Mouse (Mus musculus) urinary bladder, postnatal 25 days (tissue): ENCODE results near the gene Pgpep1l.

ENCODE experiments used
- DNase-seq: peaks from one replicate; pipeline ENCODE4 v3.0.0; 2022; ENCODE audit warnings: low spot score

Gene Pgpep1l

GRCm38 (mm10) chr7:68259523-68260081 is 4.4 kb downstream of the Pgpep1l start:
- no peak for DNase-seq

- DNase-seq = no peak
Measured at GRCm38 (mm10) chr7:68258326-68259150, 5.5 kb downstream of the Pgpep1l start.

- DNase-seq = no peak
Measured at GRCm38 (mm10) chr7:68257767-68258166, 6.3 kb downstream of the Pgpep1l start.

GRCm38 (mm10) chr7:68250902-68251301 is 13.1 kb downstream of the Pgpep1l start:
- no peak for DNase-seq

GRCm38 (mm10) chr7:68250411-68250810 is 13.6 kb downstream of the Pgpep1l start:
- DNase-seq = no peak

GRCm38 (mm10) chr7:68246249-68246648 is 17.8 kb downstream of the Pgpep1l start:
- no peak for DNase-seq

- DNase-seq = no peak
Measured at GRCm38 (mm10) chr7:68245681-68246080, 18.4 kb downstream of the Pgpep1l start.

GRCm38 (mm10) chr7:68241205-68241604 is 22.8 kb downstream of the Pgpep1l start:
- no peak for DNase-seq

GRCm38 (mm10) chr7:68239220-68239827 is 24.7 kb downstream of the Pgpep1l start:
- no peak for DNase-seq

- no peak for DNase-seq
Measured at GRCm38 (mm10) chr7:68236817-68237216, 27.2 kb downstream of the Pgpep1l start.

GRCm38 (mm10) chr7:68233619-68234223 is 30.3 kb downstream of the Pgpep1l start:
- no peak for DNase-seq

GRCm38 (mm10) chr7:68232521-68232920 is 31.5 kb downstream of the Pgpep1l start:
- DNase-seq = no peak

- no peak for DNase-seq
Measured at GRCm38 (mm10) chr7:68230831-68231230, 33.2 kb downstream of the Pgpep1l start.

GRCm38 (mm10) chr7:68228491-68228890 is 35.5 kb downstream of the Pgpep1l start:
- DNase-seq = no peak

GRCm38 (mm10) chr7:68227621-68228020 is 36.4 kb downstream of the Pgpep1l start:
- no peak for DNase-seq

GRCm38 (mm10) chr7:68227021-68227420 is 37.0 kb downstream of the Pgpep1l start:
- DNase-seq = no peak

- no peak for DNase-seq
Measured at GRCm38 (mm10) chr7:68225427-68226054, 38.5 kb downstream of the Pgpep1l start.

GRCm38 (mm10) chr7:68224006-68224405 is 40.0 kb downstream of the Pgpep1l start:
- DNase-seq = no peak

GRCm38 (mm10) chr7:68223356-68223808 is 40.7 kb downstream of the Pgpep1l start:
- no peak for DNase-seq

GRCm38 (mm10) chr7:68221677-68222230 is 42.3 kb downstream of the Pgpep1l start:
- DNase-seq = no peak

GRCm38 (mm10) chr7:68218879-68219278 is 45.2 kb downstream of the Pgpep1l start:
- DNase-seq = no peak

- DNase-seq = no peak
Measured at GRCm38 (mm10) chr7:68215522-68216070, 48.4 kb downstream of the Pgpep1l start.
